Mouse (Mus musculus): ENCODE measurements around the gene Zfp612. TPM values are rescaled to one million over a fixed set of nuclear protein-coding genes. Genes with fewer than 3 reads are reported as not detected.

Zfp612 gene
- polyA plus RNA-seq (2021; fragmentation: Nextera tagmentation), result 15.2 and 16.6 TPM in 2 replicates
- long read RNA-seq, experiment 1, full-length matches to known transcripts, result 44 of 66 reads
- long read RNA-seq, experiment 1, partial matches to known transcripts, result 3 of 66 reads
- long read RNA-seq, experiment 1, other reads (novel, unspliced or antisense), result 19 of 66 reads
- long read RNA-seq, experiment 2, full-length matches to known transcripts, result 253 of 327 reads
- long read RNA-seq, experiment 2, partial matches to known transcripts, result 11 of 327 reads
- long read RNA-seq, experiment 2, other reads (novel, unspliced or antisense), result 63 of 327 reads

GRCm38 (mm10) chr8:110079282-110080221 lies at the start of gene Zfp612:
TSS of gene Zfp612 (plus strand) at chr8:110079746.

GRCm38 (mm10) chr8:110039659-110040058 lies 39.9 kb upstream of the Zfp612 start, which contains the start of gene Chst4:
TSS of gene Chst4 (minus strand) at chr8:110039740.

GRCm38 (mm10) chr8:110100907-110101306 lies 21.4 kb downstream of the Zfp612 start, which contains the start of gene Gm21964:
TSS of gene Gm21964 (plus strand) at chr8:110101207.

GRCm38 (mm10) chr8:110102653-110103052 lies 23.1 kb downstream of the Zfp612 start, which contains the start of gene Gm17720:
TSS of gene Gm17720 (minus strand) at chr8:110102753.

Other genes with a start within 250 kb of the Zfp612 start
- gene Phlpp2, start 211.2 kb upstream of the Zfp612 start, polyA plus RNA-seq (2021; fragmentation: Nextera tagmentation), result 3.4 and 4.3 TPM in 2 replicates
- 0.41 and 1.4 TPM in 2 replicates for gene Marveld3, start 117.5 kb upstream of the Zfp612 start, polyA plus RNA-seq (2021; fragmentation: Nextera tagmentation)
- not detected in 2 replicates for gene Tat, start 89.3 kb upstream of the Zfp612 start, polyA plus RNA-seq (2021; fragmentation: Nextera tagmentation)
- not detected in 2 replicates for gene Chst4, start 40.0 kb upstream of the Zfp612 start, polyA plus RNA-seq (2021; fragmentation: Nextera tagmentation)
- gene Gm21964, start 21.5 kb downstream of the Zfp612 start, polyA plus RNA-seq (2021; fragmentation: Nextera tagmentation), result not detected in 2 replicates
- gene Gm17720, start 23.0 kb downstream of the Zfp612 start, polyA plus RNA-seq (2021; fragmentation: Nextera tagmentation), result not detected in 2 replicates
- gene Calb2, start 88.5 kb downstream of the Zfp612 start, polyA plus RNA-seq (2021; fragmentation: Nextera tagmentation), result 29.0 and 31.6 TPM in 2 replicates
- 1.4 and 1.5 TPM in 2 replicates for gene Cmtr2, start 135.9 kb downstream of the Zfp612 start, polyA plus RNA-seq (2021; fragmentation: Nextera tagmentation)
- 0.25 and 0.30 TPM in 2 replicates for gene Hydin, start 187.2 kb downstream of the Zfp612 start, polyA plus RNA-seq (2021; fragmentation: Nextera tagmentation)

Data from layer of hippocampus, adult 6 months (tissue).